Mouse (Mus musculus): ENCODE results near the gene Cacng2. TPM values are rescaled to one million over a fixed set of nuclear protein-coding genes. Genes with fewer than 3 reads are reported as not detected.
"Not testable (repeated sequence)": the region's sequence is repeated elsewhere in the genome, so short reads cannot be mapped to it uniquely, and the experiment has no call there.

Gene Cacng2
- polyA plus RNA-seq, 1 experiment from 2014 or later, result 0.04 TPM

DNA sequence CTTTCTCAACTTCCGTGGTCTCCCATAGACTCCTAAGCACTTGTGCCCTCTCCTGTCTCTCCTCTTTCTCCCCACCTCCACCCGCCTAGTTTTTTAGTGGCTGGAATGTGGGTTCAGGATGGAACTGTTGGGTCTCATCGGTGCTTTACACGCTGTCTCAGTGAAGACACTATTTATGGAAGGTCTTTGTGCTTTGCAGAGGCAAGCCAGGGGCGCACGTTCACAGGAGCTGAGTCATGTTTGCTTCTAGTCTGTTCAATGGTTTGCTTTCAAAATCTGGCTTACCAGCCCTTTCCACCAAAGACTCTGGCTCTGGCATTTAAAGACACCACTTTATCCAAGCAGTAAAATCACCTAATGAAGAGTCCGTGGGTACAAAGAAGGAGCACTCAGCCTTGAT is 74.0 kb downstream of the Cacng2 start:
- WGBS, result 64% methylated on average over 7 of the region's 7 CpGs
- H3K27me3 ChIP-seq, result no peaks in the 10 kb centered on the region
- no peaks in the 10 kb centered on the region for H3K4me1 ChIP-seq
- no peak for ATAC-seq (ENCODE audit: insufficient number of reproducible peaks, low FRiP score, low TSS enrichment, low read depth)
- no peaks in the 10 kb centered on the region for H3K36me3 ChIP-seq
- H3K27ac ChIP-seq, result no peak overlapping the region
- no peak overlapping the region for H3K4me3 ChIP-seq
- no peaks in the 10 kb centered on the region for H3K9me3 ChIP-seq
- no peak overlapping the region for H3K4me2 ChIP-seq
- no peak overlapping the region for H3K9ac ChIP-seq

DNA sequence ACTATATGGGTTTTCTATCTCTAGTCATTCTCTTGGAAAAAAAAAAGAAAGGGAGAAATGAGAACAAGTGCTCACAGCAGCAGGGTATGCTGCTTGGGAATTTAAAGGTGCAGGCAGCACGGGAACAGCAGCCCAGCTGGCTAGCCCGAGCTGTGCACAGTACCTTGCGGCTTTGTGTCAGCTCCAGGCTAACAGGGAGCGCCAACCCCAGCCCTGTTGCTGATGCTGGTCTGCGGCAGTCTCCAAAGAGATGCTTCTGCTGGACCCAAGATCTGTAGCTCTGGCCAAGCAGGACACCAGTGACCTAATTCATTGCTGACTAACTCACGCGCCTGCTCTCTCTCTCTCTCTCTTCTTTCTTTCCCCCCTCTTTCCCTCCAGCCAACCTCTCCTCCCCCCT is 74.5 kb downstream of the Cacng2 start:
- H3K9ac ChIP-seq, result no peak overlapping the region
- no peaks in the 10 kb centered on the region for H3K36me3 ChIP-seq
- no peaks in the 10 kb centered on the region for H3K9me3 ChIP-seq
- WGBS, result 61% methylated on average over 7 of the region's 7 CpGs
- no peak overlapping the region for H3K4me2 ChIP-seq
- no peak overlapping the region for H3K4me3 ChIP-seq
- ATAC-seq (ENCODE audit: insufficient number of reproducible peaks, low FRiP score, low TSS enrichment, low read depth), result no peak
- H3K27ac ChIP-seq, result no peak overlapping the region
- no peaks in the 10 kb centered on the region for H3K27me3 ChIP-seq
- H3K4me1 ChIP-seq, result no peaks in the 10 kb centered on the region

- no peak overlapping the region for H3K27ac ChIP-seq
- 81% methylated on average over 6 of the region's 6 CpGs for WGBS
- no peak overlapping the region for H3K9ac ChIP-seq
- no peak overlapping the region for H3K4me3 ChIP-seq
- H3K36me3 ChIP-seq, result no peaks in the 10 kb centered on the region
- H3K9me3 ChIP-seq, result no peaks in the 10 kb centered on the region
- H3K27me3 ChIP-seq, result no peaks in the 10 kb centered on the region
- H3K4me2 ChIP-seq, result no peak overlapping the region
- no peaks in the 10 kb centered on the region for H3K4me1 ChIP-seq
- ATAC-seq (ENCODE audit: insufficient number of reproducible peaks, low FRiP score, low TSS enrichment, low read depth), result no peak
These were observed 75.0 kb downstream of the Cacng2 start for GRCm38 (mm10) chr15:78044826-78045225.

GRCm38 (mm10) chr15:78042706-78043105 is 77.1 kb downstream of the Cacng2 start:
- no peak overlapping the region for H3K27ac ChIP-seq
- no peak for ATAC-seq (ENCODE audit: insufficient number of reproducible peaks, low FRiP score, low TSS enrichment, low read depth)
- H3K36me3 ChIP-seq, result no peaks in the 10 kb centered on the region
- H3K4me1 ChIP-seq, result no peaks in the 10 kb centered on the region
- H3K9me3 ChIP-seq, result no peaks in the 10 kb centered on the region
- no peak overlapping the region for H3K4me3 ChIP-seq
- no peaks in the 10 kb centered on the region for H3K27me3 ChIP-seq
- H3K9ac ChIP-seq, result no peak overlapping the region
- H3K4me2 ChIP-seq, result no peak overlapping the region
- WGBS, result 88% methylated on average over 8 of the region's 8 CpGs

GRCm38 (mm10) chr15:78037626-78038025 is 82.2 kb downstream of the Cacng2 start:
- no peaks in the 10 kb centered on the region for H3K9me3 ChIP-seq
- no peaks in the 10 kb centered on the region for H3K4me1 ChIP-seq
- no peak overlapping the region for H3K4me3 ChIP-seq
- no peak overlapping the region for H3K27ac ChIP-seq
- H3K9ac ChIP-seq, result no peak overlapping the region
- H3K36me3 ChIP-seq, result no peaks in the 10 kb centered on the region
- WGBS, result 84% methylated on average over 10 of the region's 10 CpGs
- no peak overlapping the region for H3K4me2 ChIP-seq
- no peak for ATAC-seq (ENCODE audit: insufficient number of reproducible peaks, low FRiP score, low TSS enrichment, low read depth)
- H3K27me3 ChIP-seq, result no peaks in the 10 kb centered on the region

DNA sequence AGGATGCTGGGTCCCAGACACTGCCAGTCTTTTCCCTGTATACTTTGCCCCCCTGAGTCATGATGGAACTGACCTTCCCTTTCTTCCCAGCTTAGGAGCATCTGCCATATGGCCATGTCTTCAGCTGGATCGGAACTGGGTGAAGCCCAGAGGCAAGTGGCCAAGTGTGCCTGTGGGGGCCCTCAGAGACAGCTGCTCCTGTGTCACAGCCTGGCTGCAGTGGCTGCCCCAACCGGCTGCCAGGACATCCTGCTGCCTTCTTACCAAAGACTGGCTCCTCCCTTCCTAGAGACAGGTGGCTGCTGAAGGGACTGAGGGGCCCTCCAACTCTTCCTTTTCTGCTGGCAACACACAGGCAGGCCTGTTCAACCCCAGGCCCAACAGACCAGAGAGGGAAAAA is 83.2 kb downstream of the Cacng2 start:
- 59% methylated on average over 2 of the region's 2 CpGs for WGBS

GRCm38 (mm10) chr15:78029938-78030337 is 89.9 kb downstream of the Cacng2 start:
- Histone ChIP-seq H3K4me2 (no peak overlapping the region), H3K4me3 (no peak overlapping the region), H3K27me3 (no peaks in the 10 kb centered on the region), H3K36me3 (no peaks in the 10 kb centered on the region), H3K9ac (no peak overlapping the region), H3K9me3 (no peaks in the 10 kb centered on the region), H3K4me1 (no peaks in the 10 kb centered on the region), H3K27ac (no peak overlapping the region)
- 58% methylated on average over 8 of the region's 8 CpGs for WGBS
- no peak for ATAC-seq (ENCODE audit: insufficient number of reproducible peaks, low FRiP score, low TSS enrichment, low read depth)

More for the DNA sequence above, 83.2 kb downstream of the Cacng2 start:
- Histone ChIP-seq H3K4me3 (no peak overlapping the region), H3K9ac (no peak overlapping the region), H3K4me1 (no peaks in the 10 kb centered on the region), H3K27me3 (no peaks in the 10 kb centered on the region), H3K9me3 (no peaks in the 10 kb centered on the region), H3K4me2 (no peak overlapping the region), H3K36me3 (no peaks in the 10 kb centered on the region), H3K27ac (no peak overlapping the region)
- no peak for ATAC-seq (ENCODE audit: insufficient number of reproducible peaks, low FRiP score, low TSS enrichment, low read depth)

- Histone ChIP-seq H3K27ac (no peak overlapping the region), H3K36me3 (no peaks in the 10 kb centered on the region), H3K4me2 (no peak overlapping the region), H3K9me3 (no peaks in the 10 kb centered on the region), H3K27me3 (no peaks in the 10 kb centered on the region), H3K4me1 (no peaks in the 10 kb centered on the region), H3K9ac (no peak overlapping the region), H3K4me3 (no peak overlapping the region)
- 74% methylated on average over 6 of the region's 6 CpGs for WGBS
- no peak for ATAC-seq (ENCODE audit: insufficient number of reproducible peaks, low FRiP score, low TSS enrichment, low read depth)
These were observed 93.3 kb downstream of the Cacng2 start for GRCm38 (mm10) chr15:78026521-78026920.

DNA sequence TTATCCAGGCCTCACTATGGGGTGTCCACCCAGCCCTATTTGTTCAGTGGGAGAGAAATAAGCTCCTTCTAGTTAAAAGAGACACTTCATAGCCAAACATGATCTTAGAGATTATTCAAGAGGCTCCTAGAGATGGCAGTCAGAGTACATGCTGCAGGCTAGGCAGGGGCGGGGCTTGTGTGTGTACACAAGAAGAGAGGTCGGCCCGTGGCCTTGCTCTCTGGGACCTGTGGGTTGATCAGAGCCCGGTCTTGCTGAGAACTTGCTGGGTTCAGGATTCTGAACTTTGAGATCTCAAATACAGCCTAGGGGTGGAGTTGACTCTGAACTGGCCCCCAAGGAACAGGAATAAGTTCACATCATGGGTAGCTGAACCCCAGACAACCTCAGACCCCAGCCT is 95.6 kb downstream of the Cacng2 start:
- 71% methylated on average over 4 of the region's 4 CpGs for WGBS
- Histone ChIP-seq H3K36me3 (no peaks in the 10 kb centered on the region), H3K27ac (no peak overlapping the region), H3K4me3 (no peak overlapping the region), H3K9ac (no peak overlapping the region), H3K4me1 (no peaks in the 10 kb centered on the region; the same call in 1 of the 2 replicates), H3K27me3 (no peaks in the 10 kb centered on the region), H3K4me2 (no peak overlapping the region), H3K9me3 (no peaks in the 10 kb centered on the region)
- no peak for ATAC-seq (ENCODE audit: insufficient number of reproducible peaks, low FRiP score, low TSS enrichment, low read depth)

DNA sequence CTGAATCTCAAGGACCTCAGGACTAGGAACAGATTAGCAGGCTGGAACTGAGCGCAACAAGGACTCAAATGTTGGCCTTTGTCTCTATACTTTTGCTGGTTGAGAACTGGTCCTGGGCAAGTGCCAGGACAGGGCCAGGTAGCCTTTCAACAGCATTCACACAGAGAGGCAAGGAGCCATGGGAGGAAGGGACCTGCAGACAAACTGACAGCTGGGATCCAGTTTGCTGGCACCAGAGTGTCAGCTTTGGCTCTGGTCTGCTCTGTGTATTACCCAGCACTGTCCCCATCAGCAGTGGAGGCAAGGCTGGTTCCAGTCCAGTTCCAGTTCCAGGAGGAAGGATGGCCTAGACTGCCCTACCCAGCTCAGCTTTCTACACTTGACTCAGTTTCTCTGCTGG is 105.8 kb downstream of the Cacng2 start:
- no peak for ATAC-seq (ENCODE audit: insufficient number of reproducible peaks, low FRiP score, low TSS enrichment, low read depth)
- WGBS, result 88% methylated on average over 1 of the region's 1 CpGs
- Histone ChIP-seq H3K9ac (no peak overlapping the region), H3K27me3 (0 out of 2 replicates have a peak, but pooled peaks cover 3% of the 10 kb centered on the region), H3K4me2 (no peak overlapping the region), H3K4me3 (no peak overlapping the region), H3K27ac (no peak overlapping the region), H3K9me3 (no peaks in the 10 kb centered on the region), H3K36me3 (no peaks in the 10 kb centered on the region), H3K4me1 (no peaks in the 10 kb centered on the region)

DNA sequence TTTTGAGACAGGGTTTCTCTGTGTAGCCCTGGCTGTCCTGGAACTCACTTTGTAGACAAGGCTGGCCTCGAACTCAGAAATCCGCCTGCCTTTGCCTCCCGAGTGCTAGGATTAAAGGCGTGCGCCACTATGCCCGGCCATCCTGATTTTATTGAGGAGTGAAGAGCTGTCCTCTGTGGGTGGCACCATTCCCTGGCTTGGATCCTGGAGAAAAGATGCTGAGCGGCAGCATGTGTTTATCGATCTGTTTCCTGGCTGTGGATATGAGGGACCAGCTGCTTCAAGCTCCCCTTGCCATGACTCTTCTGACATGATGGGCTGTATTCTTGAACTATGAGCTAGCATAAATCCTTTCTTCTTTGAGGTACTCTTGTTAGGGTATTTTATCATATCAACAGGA is 111.6 kb downstream of the Cacng2 start:
- not testable (repeated sequence) for H3K4me3 ChIP-seq; H3K27ac ChIP-seq; H3K36me3 ChIP-seq; H3K4me1 ChIP-seq; H3K27me3 ChIP-seq; H3K4me2 ChIP-seq; H3K9me3 ChIP-seq; ATAC-seq (ENCODE audit: insufficient number of reproducible peaks, low FRiP score, low TSS enrichment, low read depth); H3K9ac ChIP-seq
- WGBS, result 90% methylated on average over 8 of the region's 8 CpGs

DNA sequence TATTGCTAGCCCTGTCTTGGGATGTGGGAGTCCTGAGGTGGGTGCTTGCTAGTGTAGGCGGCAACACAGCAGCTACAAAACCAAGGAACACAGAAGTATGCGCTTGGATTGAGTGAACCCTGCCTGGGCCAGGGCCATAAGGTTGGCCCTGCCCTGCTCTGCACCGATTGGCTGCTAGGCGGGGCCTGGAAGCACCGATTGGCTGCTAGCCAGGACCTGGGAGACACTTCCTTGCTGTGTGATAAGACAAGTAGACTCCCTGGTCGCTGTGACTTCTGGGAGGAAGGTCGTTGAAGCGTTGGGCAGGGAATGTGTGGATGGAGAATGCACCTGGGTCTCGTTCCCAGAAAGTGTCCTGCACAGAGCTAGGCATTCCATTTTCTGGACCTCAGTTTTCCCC is 115.9 kb downstream of the Cacng2 start:
- H3K4me2 ChIP-seq, result no peak overlapping the region
- H3K4me1 ChIP-seq, result no peaks in the 10 kb centered on the region
- H3K27ac ChIP-seq, result no peak overlapping the region
- WGBS, result 52% methylated on average over 9 of the region's 9 CpGs
- no peak for ATAC-seq (ENCODE audit: insufficient number of reproducible peaks, low FRiP score, low TSS enrichment, low read depth)
- no peaks in the 10 kb centered on the region for H3K9me3 ChIP-seq
- no peak overlapping the region for H3K9ac ChIP-seq
- H3K4me3 ChIP-seq, result no peak overlapping the region
- H3K27me3 ChIP-seq, result no peaks in the 10 kb centered on the region
- no peaks in the 10 kb centered on the region for H3K36me3 ChIP-seq

GRCm38 (mm10) chr15:78001400-78001799 is 118.4 kb downstream of the Cacng2 start:
- Histone ChIP-seq H3K9ac (no peak overlapping the region), H3K36me3 (no peaks in the 10 kb centered on the region), H3K9me3 (no peaks in the 10 kb centered on the region), H3K27me3 (no peaks in the 10 kb centered on the region), H3K4me3 (no peak overlapping the region), H3K27ac (no peak overlapping the region), H3K4me1 (no peaks in the 10 kb centered on the region), H3K4me2 (no peak overlapping the region)
- WGBS, result 17% methylated on average over 5 of the region's 5 CpGs
- no peak for ATAC-seq (ENCODE audit: insufficient number of reproducible peaks, low FRiP score, low TSS enrichment, low read depth)
